Mouse (Mus musculus): ENCODE data around the gene Nsf.

The Nsf gene

GRCm38 (mm10) chr11:103838955-103839354 is 114.9 kb downstream of the Nsf start:
- peak; percentile 40 for DNase-seq (ENCODE audit: low read depth)

- DNase-seq (ENCODE audit: low read depth), result no peak
These were observed 121.5 kb downstream of the Nsf start for GRCm38 (mm10) chr11:103832331-103832730.

- DNase-seq (ENCODE audit: low read depth), result no peak
These were observed 122.1 kb downstream of the Nsf start for GRCm38 (mm10) chr11:103831766-103832165.

GRCm38 (mm10) chr11:103830476-103830875 is 123.4 kb downstream of the Nsf start:
- no peak for DNase-seq (ENCODE audit: low read depth)

- DNase-seq (ENCODE audit: low read depth), result no peak
These were observed 123.9 kb downstream of the Nsf start for GRCm38 (mm10) chr11:103829956-103830355.

- DNase-seq (ENCODE audit: low read depth), result no peak
These were observed 125.0 kb downstream of the Nsf start for GRCm38 (mm10) chr11:103828866-103829265.

- DNase-seq (ENCODE audit: low read depth), result no peak
These were observed 126.7 kb downstream of the Nsf start for GRCm38 (mm10) chr11:103827201-103827600.

- no peak for DNase-seq (ENCODE audit: low read depth)
These were observed 137.1 kb downstream of the Nsf start for GRCm38 (mm10) chr11:103816719-103817118.

GRCm38 (mm10) chr11:103815986-103816385 is 137.9 kb downstream of the Nsf start:
- no peak for DNase-seq (ENCODE audit: low read depth)

- DNase-seq (ENCODE audit: low read depth), result no peak
These were observed 139.0 kb downstream of the Nsf start for GRCm38 (mm10) chr11:103814808-103815207.

GRCm38 (mm10) chr11:103811246-103811645 is 142.6 kb downstream of the Nsf start:
- no peak for DNase-seq (ENCODE audit: low read depth)

GRCm38 (mm10) chr11:103810631-103811030 is 143.2 kb downstream of the Nsf start:
- no peak for DNase-seq (ENCODE audit: low read depth)

GRCm38 (mm10) chr11:103809611-103810598 is 144.0 kb downstream of the Nsf start:
- no peak for DNase-seq (ENCODE audit: low read depth)

GRCm38 (mm10) chr11:103808771-103809610 is 144.9 kb downstream of the Nsf start:
- no peak for DNase-seq (ENCODE audit: low read depth)

- no peak for DNase-seq (ENCODE audit: low read depth)
These were observed 145.9 kb downstream of the Nsf start for GRCm38 (mm10) chr11:103807966-103808365.

GRCm38 (mm10) chr11:103804804-103805203 is 149.1 kb downstream of the Nsf start:
- no peak for DNase-seq (ENCODE audit: low read depth)

- no peak for DNase-seq (ENCODE audit: low read depth)
These were observed 149.7 kb downstream of the Nsf start for GRCm38 (mm10) chr11:103804126-103804525.

- no peak for DNase-seq (ENCODE audit: low read depth)
These were observed 152.7 kb downstream of the Nsf start for GRCm38 (mm10) chr11:103801128-103801527.

GRCm38 (mm10) chr11:103789951-103790350 is 163.9 kb downstream of the Nsf start:
- peak; percentile 64 for DNase-seq (ENCODE audit: low read depth)

GRCm38 (mm10) chr11:103780152-103780551 is 173.7 kb downstream of the Nsf start:
- no peak for DNase-seq (ENCODE audit: low read depth)

GRCm38 (mm10) chr11:103774228-103774530 is 179.7 kb downstream of the Nsf start:
- no peak for DNase-seq (ENCODE audit: low read depth)

GRCm38 (mm10) chr11:103773387-103774227 is 180.2 kb downstream of the Nsf start, which contains the start of gene Wnt3:
TSS of gene Wnt3 (plus strand) at chr11:103774150.
- no peak for DNase-seq (ENCODE audit: low read depth)

All from 416B (cell line).